Mouse (Mus musculus): ENCODE results near the gene Dnm3. TPM values are rescaled to one million over a fixed set of nuclear protein-coding genes. Genes with fewer than 3 reads are reported as not detected.

The Dnm3 gene
- polyA plus RNA-seq, 1 experiment from 2014 or later = 5.2 TPM

DNA sequence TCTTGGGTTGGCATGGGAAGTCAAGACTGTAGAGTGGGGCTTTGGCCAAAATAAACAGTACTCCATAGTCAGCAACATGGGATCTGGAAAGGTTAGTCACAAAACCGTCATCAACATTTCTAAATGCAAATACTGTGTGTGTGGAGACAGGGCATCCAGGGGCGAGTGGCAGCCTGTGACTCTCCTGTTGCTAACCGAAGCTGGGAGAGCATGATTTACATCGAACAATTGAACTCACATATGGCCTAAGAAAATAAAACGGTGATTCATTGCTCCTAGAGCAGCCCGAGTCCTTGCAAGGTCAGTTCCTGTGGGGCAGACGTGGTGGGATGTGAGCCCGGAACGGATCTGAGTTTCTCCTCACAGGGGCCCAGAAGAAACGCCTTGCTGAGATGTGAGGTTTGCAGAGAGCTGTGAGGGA is 401.2 kb downstream of the Dnm3 start:
- Histone ChIP-seq H3K27me3 (replicated peaks; ENCODE audit: control insufficient read depth, insufficient read depth, low read length) (no peaks in the 10 kb centered on the region), H3K4me2 (ENCODE audit: low read depth, low read length) (no peak overlapping the region), H3K4me3 (ENCODE audit: low read length) (no peak overlapping the region), H3K27ac (ENCODE audit: low read length) (peak overlapping the region; percentile 68), H3K36me3 (ENCODE audit: control insufficient read depth, insufficient read depth, low read length) (no peaks in the 10 kb centered on the region), H3K9me3 (ENCODE audit: control insufficient read depth, low read length) (no peaks in the 10 kb centered on the region), H3K4me1 (ENCODE audit: control insufficient read depth, insufficient read depth, low read length) (peaks cover 8% of the 10 kb centered on the region; the same call in 1 of the 2 replicates), H3K9ac (ENCODE audit: low read depth, low read length) (no peak overlapping the region)
- ATAC-seq = peak; percentile 31; the same call in 1 of the 2 replicates
- WGBS = 54% methylated on average over 10 of the region's 10 CpGs

DNA sequence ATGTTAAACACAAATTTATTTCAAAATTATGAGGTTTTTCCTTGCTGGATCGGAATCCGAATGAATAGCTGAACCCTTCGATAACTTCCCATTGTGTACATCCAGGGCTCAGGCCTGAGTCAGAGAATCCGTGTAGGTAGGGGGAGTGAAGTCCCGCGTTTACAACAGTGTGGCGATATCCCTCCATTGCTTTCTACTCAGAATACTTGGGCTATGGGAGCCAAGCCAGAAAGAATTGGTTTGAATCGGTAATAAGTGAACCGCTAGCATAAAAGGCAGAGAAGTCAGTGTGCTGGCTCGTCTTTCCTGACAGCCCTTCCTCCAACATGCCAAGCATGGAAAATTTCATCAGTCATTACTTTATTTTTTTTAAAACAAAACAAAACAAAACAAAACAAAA is 402.0 kb downstream of the Dnm3 start:
- 66% methylated on average over 10 of the region's 10 CpGs for WGBS
- no peak for ATAC-seq
- H3K27me3 ChIP-seq (replicated peaks; ENCODE audit: control insufficient read depth, insufficient read depth, low read length) = no peaks in the 10 kb centered on the region
- peaks cover 8% of the 10 kb centered on the region; the same call in 1 of the 2 replicates for H3K4me1 ChIP-seq (ENCODE audit: control insufficient read depth, insufficient read depth, low read length)
- H3K36me3 ChIP-seq (ENCODE audit: control insufficient read depth, insufficient read depth, low read length) = no peaks in the 10 kb centered on the region
- H3K4me2 ChIP-seq (ENCODE audit: low read depth, low read length) = no peak overlapping the region
- H3K4me3 ChIP-seq (ENCODE audit: low read length) = no peak overlapping the region
- H3K27ac ChIP-seq (ENCODE audit: low read length) = peak overlapping the region; percentile 62
- H3K9me3 ChIP-seq (ENCODE audit: control insufficient read depth, low read length) = no peaks in the 10 kb centered on the region
- no peak overlapping the region for H3K9ac ChIP-seq (ENCODE audit: low read depth, low read length)

DNA sequence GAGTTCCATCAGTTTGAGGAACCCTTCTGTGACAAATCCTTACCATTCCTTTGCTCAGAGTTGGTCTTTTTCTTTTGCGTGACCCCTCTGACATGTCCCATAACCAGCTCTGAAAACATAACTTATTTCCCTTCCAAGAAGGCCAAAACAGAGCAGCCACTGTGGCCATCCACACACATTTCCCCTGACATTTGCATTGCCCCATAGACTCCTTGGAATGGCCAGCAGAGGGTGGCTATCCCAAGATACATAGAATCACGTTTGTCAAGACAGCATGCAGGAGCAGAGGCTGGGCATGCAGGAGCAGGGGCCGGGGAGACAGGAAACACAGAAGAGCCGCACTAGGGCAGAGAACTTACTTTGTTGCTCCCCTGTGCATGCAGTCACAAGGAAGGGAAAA is 402.4 kb downstream of the Dnm3 start:
- H3K36me3 ChIP-seq (ENCODE audit: control insufficient read depth, insufficient read depth, low read length) = no peaks in the 10 kb centered on the region
- WGBS = 50% methylated on average over 4 of the region's 4 CpGs
- no peak overlapping the region; the same call in 1 of the 2 replicates for H3K9ac ChIP-seq (ENCODE audit: low read depth, low read length)
- ATAC-seq = no peak
- no peak overlapping the region for H3K4me2 ChIP-seq (ENCODE audit: low read depth, low read length)
- no peak overlapping the region for H3K4me3 ChIP-seq (ENCODE audit: low read length)
- H3K9me3 ChIP-seq (ENCODE audit: control insufficient read depth, low read length) = no peaks in the 10 kb centered on the region
- peaks cover 8% of the 10 kb centered on the region; the same call in 1 of the 2 replicates for H3K4me1 ChIP-seq (ENCODE audit: control insufficient read depth, insufficient read depth, low read length)
- H3K27ac ChIP-seq (ENCODE audit: low read length) = peak overlapping the region; percentile 62
- H3K27me3 ChIP-seq (replicated peaks; ENCODE audit: control insufficient read depth, insufficient read depth, low read length) = no peaks in the 10 kb centered on the region

DNA sequence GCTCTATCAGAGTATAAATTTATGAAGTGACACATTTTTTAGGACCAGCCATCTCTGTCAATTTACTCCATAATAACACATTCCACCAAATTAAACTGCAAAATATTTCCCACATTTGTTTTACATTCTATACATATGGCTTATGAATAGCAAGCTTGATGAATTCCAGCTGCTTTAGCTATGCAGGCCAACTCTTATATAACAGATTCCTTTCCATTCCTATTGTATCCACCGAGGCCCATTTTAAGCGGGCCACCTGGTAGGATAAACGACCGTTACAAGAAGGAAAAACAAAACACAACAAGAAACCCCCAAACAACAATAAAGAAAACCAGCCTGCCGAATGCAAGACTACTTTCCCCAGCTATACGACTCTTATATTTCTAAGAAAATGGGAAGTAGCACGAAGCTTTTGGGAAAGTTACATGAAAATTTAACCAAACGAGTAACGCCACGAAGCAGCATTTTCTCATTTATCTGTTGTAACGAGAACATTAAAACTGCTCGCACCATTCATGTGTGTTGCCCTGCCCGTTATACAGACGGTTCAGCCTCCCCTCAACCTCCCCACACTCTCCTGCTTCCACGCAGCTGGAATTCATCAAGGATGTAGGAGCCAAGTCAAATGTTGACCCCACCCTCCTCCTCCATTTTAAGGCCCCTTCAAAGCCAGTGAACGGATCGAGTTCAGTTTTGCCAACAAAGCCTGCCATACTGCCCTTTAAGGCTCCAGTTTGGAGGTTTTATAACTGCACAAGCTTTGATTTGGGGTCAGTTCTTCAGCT is 403.0 kb downstream of the Dnm3 start:
- no peaks in the 10 kb centered on the region for H3K9me3 ChIP-seq (ENCODE audit: control insufficient read depth, low read length)
- peaks cover 8% of the 10 kb centered on the region; the same call in 1 of the 2 replicates for H3K4me1 ChIP-seq (ENCODE audit: control insufficient read depth, insufficient read depth, low read length)
- no peaks in the 10 kb centered on the region for H3K27me3 ChIP-seq (replicated peaks; ENCODE audit: control insufficient read depth, insufficient read depth, low read length)
- no peak overlapping the region for H3K9ac ChIP-seq (ENCODE audit: low read depth, low read length)
- 54% methylated on average over 17 of the region's 17 CpGs for WGBS
- no peak for ATAC-seq
- H3K36me3 ChIP-seq (ENCODE audit: control insufficient read depth, insufficient read depth, low read length) = no peaks in the 10 kb centered on the region
- H3K4me3 ChIP-seq (ENCODE audit: low read length) = no peak overlapping the region
- no peak overlapping the region for H3K4me2 ChIP-seq (ENCODE audit: low read depth, low read length)
- H3K27ac ChIP-seq (ENCODE audit: low read length) = peak overlapping the region; percentile 62

DNA sequence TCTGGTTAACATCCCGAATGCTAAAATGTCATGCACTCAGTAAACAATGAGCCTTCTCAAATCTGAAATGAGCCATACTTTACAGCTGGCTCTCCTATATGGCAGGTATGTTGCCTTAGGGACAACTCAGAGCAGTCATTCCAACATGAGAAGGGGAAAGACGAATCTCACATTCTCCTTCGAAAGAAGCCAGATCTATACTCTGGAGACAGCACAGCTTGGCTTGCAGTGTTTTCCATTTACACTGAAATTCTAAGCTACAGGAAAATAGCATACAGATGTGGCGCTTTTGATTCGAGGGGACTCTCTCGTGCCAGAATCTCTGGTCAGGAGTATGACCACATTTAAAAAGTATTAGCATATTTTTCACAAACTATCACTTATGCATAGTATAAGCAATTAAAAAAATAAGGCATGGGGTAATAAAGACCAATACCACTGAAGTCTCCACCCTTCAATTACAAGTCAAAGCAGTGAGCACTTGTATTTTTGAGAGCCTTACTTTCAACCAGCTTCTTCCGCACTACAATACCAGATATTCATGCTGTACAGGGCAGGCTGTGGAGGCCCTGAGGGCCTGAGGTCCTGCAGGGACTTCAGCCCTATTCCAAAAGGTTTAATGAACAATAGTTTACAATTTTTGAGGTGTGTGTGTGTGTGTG is 404.8 kb downstream of the Dnm3 start:
- 55% methylated on average over 7 of the region's 7 CpGs for WGBS
- no peak for ATAC-seq
- H3K27ac ChIP-seq (ENCODE audit: low read length) = 0 out of 2 replicates have a peak overlapping the region, but pooled peaks have one; percentile 44
- no peaks in the 10 kb centered on the region for H3K36me3 ChIP-seq (ENCODE audit: control insufficient read depth, insufficient read depth, low read length)
- H3K4me3 ChIP-seq (ENCODE audit: low read length) = no peak overlapping the region
- H3K4me2 ChIP-seq (ENCODE audit: low read depth, low read length) = no peak overlapping the region
- H3K4me1 ChIP-seq (ENCODE audit: control insufficient read depth, insufficient read depth, low read length) = peaks cover 8% of the 10 kb centered on the region; the same call in 1 of the 2 replicates
- H3K9me3 ChIP-seq (ENCODE audit: control insufficient read depth, low read length) = no peaks in the 10 kb centered on the region
- H3K9ac ChIP-seq (ENCODE audit: low read depth, low read length) = no peak overlapping the region
- no peaks in the 10 kb centered on the region for H3K27me3 ChIP-seq (replicated peaks; ENCODE audit: control insufficient read depth, insufficient read depth, low read length)

GRCm38 (mm10) chr1:162053608-162054007 is 424.2 kb downstream of the Dnm3 start:
- Histone ChIP-seq H3K4me3 (ENCODE audit: low read length) (no peak overlapping the region), H3K4me1 (ENCODE audit: control insufficient read depth, insufficient read depth, low read length) (no peaks in the 10 kb centered on the region), H3K9me3 (ENCODE audit: control insufficient read depth, low read length) (no peaks in the 10 kb centered on the region), H3K4me2 (ENCODE audit: low read depth, low read length) (no peak overlapping the region), H3K36me3 (ENCODE audit: control insufficient read depth, insufficient read depth, low read length) (no peaks in the 10 kb centered on the region), H3K27me3 (replicated peaks; ENCODE audit: control insufficient read depth, insufficient read depth, low read length) (no peaks in the 10 kb centered on the region), H3K9ac (ENCODE audit: low read depth, low read length) (no peak overlapping the region), H3K27ac (ENCODE audit: low read length) (no peak overlapping the region)
- 30% methylated on average over 6 of the region's 6 CpGs for WGBS
- no peak for ATAC-seq

DNA sequence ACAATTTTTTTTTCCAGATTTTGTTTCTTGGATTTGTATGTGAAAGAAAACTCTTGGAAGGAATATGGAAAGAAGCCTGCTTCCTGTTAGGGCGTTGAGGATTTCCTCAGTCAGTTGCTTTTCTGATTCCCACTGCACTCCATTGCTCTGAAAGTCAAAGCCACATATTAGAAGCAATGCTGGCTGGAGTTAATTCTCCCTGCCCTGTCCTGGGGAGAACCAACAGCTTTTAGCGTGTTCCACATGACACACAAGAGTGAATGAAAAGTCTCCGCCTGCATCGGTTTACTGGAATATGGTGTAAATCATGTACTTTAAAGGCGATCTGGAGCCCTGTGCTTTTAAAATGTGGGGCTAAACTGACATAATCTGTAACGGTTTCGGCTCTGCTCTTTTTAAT is 424.6 kb downstream of the Dnm3 start:
- ATAC-seq = no peak

DNA sequence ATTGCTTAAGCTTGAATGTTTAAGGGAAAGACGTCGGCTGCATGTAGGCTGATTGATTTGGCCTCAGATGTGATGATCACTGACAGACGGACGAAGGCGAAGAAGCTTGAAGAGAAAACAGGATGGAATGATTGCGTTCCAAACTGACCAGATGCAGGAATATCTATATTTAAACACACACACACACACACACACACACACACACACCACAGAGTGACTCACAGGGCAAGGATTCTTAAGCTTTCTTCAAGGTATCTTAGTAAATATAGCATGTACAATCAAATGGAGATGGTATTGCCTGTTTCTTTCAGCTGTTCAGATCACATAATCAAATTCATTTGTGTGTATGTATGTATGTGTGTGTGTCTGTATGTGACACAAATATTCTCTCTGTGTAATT is 425.1 kb downstream of the Dnm3 start:
- no peak overlapping the region for H3K4me2 ChIP-seq (ENCODE audit: low read depth, low read length)
- H3K4me3 ChIP-seq (ENCODE audit: low read length) = no peak overlapping the region
- no peaks in the 10 kb centered on the region for H3K27me3 ChIP-seq (replicated peaks; ENCODE audit: control insufficient read depth, insufficient read depth, low read length)
- WGBS = 84% methylated on average over 6 of the region's 6 CpGs
- no peaks in the 10 kb centered on the region for H3K4me1 ChIP-seq (ENCODE audit: control insufficient read depth, insufficient read depth, low read length)
- no peaks in the 10 kb centered on the region for H3K9me3 ChIP-seq (ENCODE audit: control insufficient read depth, low read length)
- H3K36me3 ChIP-seq (ENCODE audit: control insufficient read depth, insufficient read depth, low read length) = no peaks in the 10 kb centered on the region
- H3K27ac ChIP-seq (ENCODE audit: low read length) = no peak overlapping the region
- H3K9ac ChIP-seq (ENCODE audit: low read depth, low read length) = no peak overlapping the region
- no peak for ATAC-seq

More for the DNA sequence above, 424.6 kb downstream of the Dnm3 start:
- H3K9ac ChIP-seq (ENCODE audit: low read depth, low read length) = no peak overlapping the region
- no peaks in the 10 kb centered on the region for H3K36me3 ChIP-seq (ENCODE audit: control insufficient read depth, insufficient read depth, low read length)
- no peak overlapping the region for H3K27ac ChIP-seq (ENCODE audit: low read length)
- no peaks in the 10 kb centered on the region for H3K9me3 ChIP-seq (ENCODE audit: control insufficient read depth, low read length)
- whole genome bisulfite sequencing = 55% methylated on average over 7 of the region's 7 CpGs
- H3K4me3 ChIP-seq (ENCODE audit: low read length) = no peak overlapping the region
- no peaks in the 10 kb centered on the region for H3K27me3 ChIP-seq (replicated peaks; ENCODE audit: control insufficient read depth, insufficient read depth, low read length)
- no peak overlapping the region for H3K4me2 ChIP-seq (ENCODE audit: low read depth, low read length)
- H3K4me1 ChIP-seq (ENCODE audit: control insufficient read depth, insufficient read depth, low read length) = no peaks in the 10 kb centered on the region

GRCm38 (mm10) chr1:162052138-162052537 is 425.7 kb downstream of the Dnm3 start:
- Histone ChIP-seq H3K36me3 (ENCODE audit: control insufficient read depth, insufficient read depth, low read length) (no peaks in the 10 kb centered on the region), H3K9me3 (ENCODE audit: control insufficient read depth, low read length) (no peaks in the 10 kb centered on the region), H3K4me3 (ENCODE audit: low read length) (no peak overlapping the region), H3K27me3 (replicated peaks; ENCODE audit: control insufficient read depth, insufficient read depth, low read length) (no peaks in the 10 kb centered on the region), H3K4me1 (ENCODE audit: control insufficient read depth, insufficient read depth, low read length) (no peaks in the 10 kb centered on the region), H3K27ac (ENCODE audit: low read length) (no peak overlapping the region), H3K4me2 (ENCODE audit: low read depth, low read length) (no peak overlapping the region), H3K9ac (ENCODE audit: low read depth, low read length) (no peak overlapping the region)
- ATAC-seq = no peak
- WGBS = 76% methylated on average over 7 of the region's 7 CpGs

Data from intestine, embryonic 16.5 days (tissue).